ENCODE assay signal across 9 mouse cellular contexts in genomic region chr10:70599126-70599924, GRCm38 (mm10). TPM values are rescaled to one million over a fixed set of nuclear protein-coding genes. Genes with fewer than 3 reads are reported as not detected.
DNase-seq lines count a peak whose midpoint lies in the region; ATAC-seq and TF ChIP-seq lines count a peak whose summit lies in the region.
"Had no signal": no experiment of that assay in that cellular context is flagged by ENCODE, and none has a peak within 500 bp of the region (broad histone marks: within the 10 kb centered on the region; RNA-seq: fewer than 3 reads in every experiment).

No protein-coding gene starts in this region.

- H3K4me3 ChIP-seq in embryonic facial prominence, embryonic 14.5 days (ENCODE audit: low read depth, low read length): peak overlapping the region; percentile 72
- H3K4me3 ChIP-seq in liver, embryonic 15.5 days (replicated peaks): peak overlapping the region; percentile 56
- H3K4me3 ChIP-seq in olfactory bulb, adult 2 months (ENCODE audit: insufficient read depth, low read depth, low read length): peak overlapping the region; percentile 63

- H3K9ac ChIP-seq in embryonic facial prominence, embryonic 14.5 days (ENCODE audit: low read depth, low read length): peak overlapping the region; percentile 54
- no peak overlapping the region for H3K9ac ChIP-seq in liver, embryonic 15.5 days

- intact Hi-C loops in heart, postnatal 14 days (cut with DNase I): loop anchor here (5.0 to 10.0 kb wide), 2 partner anchors 213 to 615 kb away; no protein-coding TSS in a partner anchor

- no peaks in the 10 kb centered on the region for H3K36me3 ChIP-seq in embryonic facial prominence, embryonic 14.5 days (ENCODE audit: control insufficient read depth, insufficient read depth, low read length)
- H3K36me3 ChIP-seq in liver, embryonic 15.5 days (replicated peaks): no peaks in the 10 kb centered on the region

- peak; percentile 18 to 59 for DNase-seq in spleen, postnatal 4 days (ENCODE audit: low spot score in 2 of 2)
- no peak for DNase-seq in spleen, adult 18-20 months
- DNase-seq in embryonic facial prominence, embryonic 14.5 days (ENCODE audit: low spot score): peak; percentile 89
- peak; percentile 5 to 11 for DNase-seq in heart, postnatal 14 days
- DNase-seq in layer of hippocampus, adult 18-20 months (ENCODE audit: low spot score in 2 of 2): peak; percentile 88 to 93
- peak; percentile 27 to 52 for DNase-seq in thymus, postnatal 36 days

- TF ChIP-seq CTCF in olfactory bulb, adult 2 months (IDR thresholded peaks at IDR 0.05; ENCODE audit: insufficient read depth, low read depth, low read length): no peak

- peak; percentile 95 for ATAC-seq in embryonic facial prominence, embryonic 14.5 days (ENCODE audit: low read depth)
- ATAC-seq in liver, embryonic 15.5 days (ENCODE audit: insufficient read depth): peak; percentile 47; the same call in 1 of the 2 replicates

- H3K27ac ChIP-seq in embryonic facial prominence, embryonic 14.5 days (replicated peaks; ENCODE audit: low read depth, low read length): 0 out of 2 replicates have a peak overlapping the region, but pooled peaks have one; percentile 21
- H3K27ac ChIP-seq in liver, embryonic 15.5 days (replicated peaks): no peak overlapping the region
- H3K27ac ChIP-seq in olfactory bulb, adult 2 months (ENCODE audit: insufficient read depth, low read depth, low read length): peak overlapping the region; percentile 87

- peak overlapping the region; percentile 94 for H3K4me2 ChIP-seq in embryonic facial prominence, embryonic 14.5 days (ENCODE audit: low read depth, low read length)
- peak overlapping the region; percentile 74 for H3K4me2 ChIP-seq in liver, embryonic 15.5 days

- peak; percentile 97 for TF ChIP-seq POLR2A in olfactory bulb, adult 2 months (IDR thresholded peaks at IDR 0.05; ENCODE audit: insufficient read depth, low read depth, low read length)

- H3K27me3 ChIP-seq in embryonic facial prominence, embryonic 14.5 days (replicated peaks; ENCODE audit: control insufficient read depth, insufficient read depth, low read length): peaks cover 24% of the 10 kb centered on the region
- H3K27me3 ChIP-seq in liver, embryonic 15.5 days: peaks cover 39% of the 10 kb centered on the region

- peaks cover under 1% of the 10 kb centered on the region; the same call in 1 of the 2 replicates for H3K9me3 ChIP-seq in embryonic facial prominence, embryonic 14.5 days (ENCODE audit: control insufficient read depth, low read length)
- no peaks in the 10 kb centered on the region for H3K9me3 ChIP-seq in liver, embryonic 15.5 days (replicated peaks)

- H3K4me1 ChIP-seq in embryonic facial prominence, embryonic 14.5 days (ENCODE audit: control insufficient read depth, insufficient read depth, low read length): peaks cover 4% of the 10 kb centered on the region; the same call in 1 of the 2 replicates
- H3K4me1 ChIP-seq in liver, embryonic 15.5 days (replicated peaks): peaks cover 14% of the 10 kb centered on the region
- H3K4me1 ChIP-seq in olfactory bulb, adult 2 months (ENCODE audit: control insufficient read depth, insufficient read depth, low read length): no peaks in the 10 kb centered on the region

- under 1% methylated on average over 40 of the region's 124 CpGs for WGBS in embryonic facial prominence, embryonic 14.5 days
- WGBS in liver, embryonic 15.5 days (ENCODE audit: insufficient replicate concordance): under 1% methylated on average over 82 of the region's 124 CpGs
- WGBS in olfactory bulb, adult 2 months: under 1% methylated on average over 122 of the region's 124 CpGs

RNA-seq across cellular contexts. Expression of gene Phyhipl, which starts 56.4 kb away (rescaled TPM):
- polyA plus RNA-seq in embryonic facial prominence, embryonic 14.5 days (2014; fragmentation: Nextera tagmentation; extraction: Ambion mirVana): 5.8 and 6.2 TPM in 2 replicates
- not detected for total RNA-seq in heart, postnatal 14 days (2021)
- 100 to 1,000 TPM; 177 to 195 TPM for total RNA-seq in layer of hippocampus, adult 18-20 months (2021)
- polyA plus RNA-seq in liver, embryonic 15.5 days (2015; fragmentation: Nextera tagmentation; extraction: Ambion mirVana): 0.06 and 0.08 TPM in 2 replicates
- polyA plus RNA-seq in olfactory bulb, adult 2 months (2012; ENCODE audit: insufficient read depth, insufficient read length, low replicate concordance, missing spikeins): not detected in 2 replicates
- total RNA-seq: MEL had no signal

Comparison
In these comparisons a context has a peak if more than half of its experiments do, and no peak if none do; other contexts are left out.
1. DNase-seq: peak in spleen, postnatal 4 days (2 of 2), embryonic facial prominence, embryonic 14.5 days (single experiment), heart, postnatal 14 days (2 of 2), layer of hippocampus, adult 18-20 months (2 of 2) and thymus, postnatal 36 days (2 of 2); none in spleen, adult 18-20 months (0 of 2).
2. RNA of gene Phyhipl, which starts 56.4 kb away (polyA plus RNA-seq): not detected in olfactory bulb, adult 2 months; 5.8 to 6.2 TPM in embryonic facial prominence, embryonic 14.5 days and 0.06 to 0.08 TPM in liver, embryonic 15.5 days; every median in the first group is over 10 times any median in the second.
3. Peak in every context shown above with its lines, with median percentiles within 50 percentile points of each other: H3K4me3 ChIP-seq.